Mouse (Mus musculus) subcutaneous adipose tissue, adult 2 months (tissue): Measurements from ENCODE around the gene Rpe65. TPM values are rescaled to one million over a fixed set of nuclear protein-coding genes. Genes with fewer than 3 reads are reported as not detected.

Source experiments
- polyA plus RNA-seq: library from polyadenylated mRNA; depleted of rRNA; stranded (reverse); fragments of >200 nt; gene quantifications from 2 replicates; pipeline ENCODE4 v1.2.3, GENCODE M21; 2012; ENCODE audit warnings: low replicate concordance; rRNA removed

Rpe65 gene
- not detected in 2 replicates for polyA plus RNA-seq

DNA sequence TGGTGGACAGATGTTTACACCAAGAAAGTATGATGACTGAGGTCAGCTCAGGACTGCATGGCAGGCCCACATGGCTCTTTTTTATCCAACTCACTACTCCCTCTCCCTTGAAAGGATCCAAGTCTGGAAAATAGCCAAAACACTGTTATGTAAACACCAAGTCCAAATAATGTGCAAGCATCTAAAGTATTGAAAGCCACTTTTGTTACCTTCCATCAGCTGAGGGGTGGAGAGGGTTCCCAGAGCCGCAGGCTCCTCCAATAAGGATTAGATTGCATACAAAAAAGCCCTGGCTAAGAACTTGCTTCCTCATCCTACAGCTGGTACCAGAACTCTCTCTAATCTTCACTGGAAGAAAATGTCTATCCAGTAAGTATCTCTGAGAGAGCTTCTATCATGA lies at the start of gene Rpe65:
Gene Rpe65, plus strand, starts transcription at position 301 of the 400 bp plus-strand sequence.

Other genes with a start within 250 kb of the Rpe65 start
- gene Depdc1a, start 103.7 kb upstream of the Rpe65 start, polyA plus RNA-seq, result 0.04 and 0.48 TPM in 2 replicates
- gene Wls, start 240.5 kb downstream of the Rpe65 start, polyA plus RNA-seq, result 47.6 and 83.9 TPM in 2 replicates